Mouse (Mus musculus): ENCODE measurements around the gene Rab2b.
A peak's percentile ranks its signal among the peaks of the same experiment; 100 is the strongest.
"Not testable (repeated sequence)": the region's sequence is repeated elsewhere in the genome, so short reads cannot be mapped to it uniquely, and the experiment has no call there.

Rab2b gene

DNA sequence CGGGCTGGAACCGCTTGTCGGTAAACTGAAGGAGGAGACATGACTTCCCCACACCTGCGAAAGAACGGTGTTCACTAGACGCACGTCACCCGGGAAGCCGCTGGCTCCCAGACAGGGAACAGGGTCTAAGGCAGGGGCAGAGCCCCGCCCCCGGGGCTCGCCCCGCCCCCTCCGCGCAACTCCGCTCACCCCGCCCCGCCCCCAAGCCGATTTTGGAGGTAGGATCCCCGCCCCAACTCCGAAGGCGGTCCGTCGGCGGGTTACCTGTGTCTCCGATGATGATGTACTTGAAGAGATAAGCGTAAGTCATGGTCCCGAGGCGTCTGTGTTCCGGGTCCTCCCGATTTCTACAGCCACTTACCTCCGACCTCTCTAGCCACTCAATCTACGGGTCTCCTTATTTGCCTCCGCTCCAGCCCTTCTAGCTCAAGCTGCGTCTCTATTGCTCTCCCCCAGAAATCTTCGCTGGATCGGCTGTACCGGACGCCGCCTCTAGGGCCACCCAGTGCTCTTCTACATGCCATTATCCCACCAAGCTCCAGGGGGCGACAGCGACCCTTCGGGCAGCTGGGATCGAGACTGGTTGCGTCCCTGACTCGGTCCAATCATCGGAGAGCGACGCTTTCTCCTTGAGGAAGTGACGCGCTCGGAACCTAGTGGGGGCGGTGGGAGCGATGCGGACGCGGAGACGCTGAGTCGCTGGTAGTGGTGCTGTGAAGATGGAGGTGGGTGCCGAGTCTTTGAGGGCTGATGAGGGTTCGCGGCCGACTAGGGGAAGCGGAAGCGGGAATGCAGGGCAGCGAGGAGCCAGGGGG is at the start of gene Rab2b, which contains the start of gene Tox4:
Gene Rab2b (minus strand): TSS at position 614 of the 815 bp plus-strand sequence.
Gene Tox4 (plus strand): TSS at position 215 of the 815 bp plus-strand sequence.
- DNase-seq (ENCODE audit: low read depth, low spot score) = peak; percentile 98

- no peak for DNase-seq (ENCODE audit: low read depth, low spot score)
Measured at GRCm38 (mm10) chr14:52327910-52328812, 48.8 kb upstream of the Rab2b start, which contains the start of gene Sall2. Gene Sall2 (minus strand): TSS chr14:52328762.

DNA sequence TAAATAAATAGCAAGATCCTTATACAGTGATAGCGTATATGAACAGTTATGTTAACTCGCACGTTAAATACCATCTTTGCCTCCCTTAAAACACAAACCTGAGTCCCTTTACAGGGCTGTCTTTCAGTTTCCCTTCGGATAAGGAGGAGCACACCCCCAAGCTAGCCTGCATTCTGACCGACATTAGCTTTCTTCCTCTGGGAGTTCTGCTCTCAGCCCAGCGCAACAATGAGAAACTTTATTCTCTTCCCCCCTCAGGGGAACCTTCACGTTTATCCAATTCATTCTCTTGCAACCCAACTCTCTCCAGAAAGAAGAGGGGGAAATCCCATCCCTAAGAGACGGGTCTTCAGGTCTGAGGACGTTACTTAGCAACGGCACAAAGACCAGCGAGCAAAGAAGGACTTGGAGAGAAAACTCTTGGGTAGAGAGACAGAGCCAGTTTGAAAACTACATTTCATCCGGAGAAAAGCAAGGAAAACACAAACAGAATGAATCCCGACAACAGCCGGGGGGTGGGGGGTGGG is 48.1 kb upstream of the Rab2b start:
- no peak for DNase-seq (ENCODE audit: low read depth, low spot score)

DNA sequence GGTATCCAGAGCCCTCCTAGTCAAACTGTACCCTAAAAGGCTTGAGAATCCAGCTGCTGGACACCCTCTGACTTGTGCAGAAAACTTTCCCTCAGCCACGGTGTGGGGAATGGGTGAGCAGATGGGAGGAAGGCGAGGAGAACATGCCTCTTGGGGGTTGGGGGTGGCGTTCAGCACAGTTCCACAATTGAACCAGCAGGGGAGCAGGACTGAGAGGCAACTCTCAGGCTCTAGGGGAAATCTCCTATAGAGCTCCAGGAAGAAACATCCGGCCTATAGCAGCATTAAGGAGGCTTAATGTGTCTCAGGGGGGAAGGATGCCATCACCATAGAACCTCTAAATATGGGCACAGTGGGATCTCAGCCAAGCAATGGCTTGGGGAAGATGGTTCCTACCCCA is 46.5 kb upstream of the Rab2b start:
- DNase-seq (ENCODE audit: low read depth, low spot score) = no peak

DNA sequence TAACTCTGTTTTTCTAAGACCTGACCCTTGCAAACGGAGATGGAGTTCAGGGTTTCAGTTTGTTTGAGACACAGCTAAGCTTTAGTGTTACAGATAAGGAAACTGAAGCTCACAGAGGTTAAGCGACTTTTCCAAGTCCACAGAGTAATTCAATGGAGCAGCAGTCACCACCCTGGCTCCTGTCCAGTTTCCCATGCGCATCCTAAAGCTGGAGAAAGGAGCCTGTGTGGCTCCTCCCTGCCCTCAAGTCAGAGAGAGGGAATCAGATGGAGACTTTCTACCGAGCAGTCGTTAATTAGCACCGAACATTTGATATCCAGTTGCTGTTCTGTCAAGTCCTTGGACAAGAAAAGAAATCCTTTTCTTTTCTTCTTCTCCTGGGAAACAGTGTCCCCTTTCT is 40.0 kb upstream of the Rab2b start:
- DNase-seq (ENCODE audit: low read depth, low spot score) = no peak

DNA sequence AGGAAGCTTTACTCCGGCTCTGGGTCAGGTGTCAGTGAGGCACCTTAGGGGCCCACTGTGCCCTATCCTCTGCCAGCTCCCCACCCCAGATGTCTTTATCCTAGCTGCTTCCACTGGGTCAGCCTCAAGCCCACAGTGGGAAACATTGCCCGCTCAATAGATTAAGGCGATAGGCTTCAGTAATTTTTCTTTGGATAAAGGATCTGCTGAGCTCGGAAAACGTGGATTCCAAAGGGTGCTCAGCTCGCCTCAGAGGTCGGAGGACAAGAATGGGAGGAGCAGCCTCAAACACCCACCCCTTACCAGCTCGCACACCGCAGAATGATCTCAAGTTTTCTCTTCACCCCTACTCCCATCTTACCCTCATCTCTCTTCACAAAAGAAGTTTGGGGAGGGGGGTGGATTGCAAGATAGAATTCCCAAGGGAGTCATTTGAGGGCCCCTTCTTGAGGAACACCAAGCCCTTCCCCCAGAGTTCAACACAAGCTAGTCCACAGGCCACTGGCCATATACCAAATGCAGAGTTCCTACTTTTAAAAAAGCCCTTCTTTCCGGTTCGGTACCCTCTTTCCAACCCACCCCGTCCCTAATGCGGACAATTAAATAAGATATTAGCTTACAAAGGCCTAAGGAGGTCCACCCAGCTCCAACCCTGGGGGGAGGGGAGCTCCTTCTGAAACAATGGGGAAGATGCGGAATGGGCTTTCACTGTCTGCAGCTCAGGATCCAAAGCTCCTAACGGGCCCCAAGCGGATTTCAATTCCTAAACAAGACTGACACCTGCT is 37.3 kb upstream of the Rab2b start:
- DNase-seq (ENCODE audit: low read depth, low spot score) = peak; percentile 30

DNA sequence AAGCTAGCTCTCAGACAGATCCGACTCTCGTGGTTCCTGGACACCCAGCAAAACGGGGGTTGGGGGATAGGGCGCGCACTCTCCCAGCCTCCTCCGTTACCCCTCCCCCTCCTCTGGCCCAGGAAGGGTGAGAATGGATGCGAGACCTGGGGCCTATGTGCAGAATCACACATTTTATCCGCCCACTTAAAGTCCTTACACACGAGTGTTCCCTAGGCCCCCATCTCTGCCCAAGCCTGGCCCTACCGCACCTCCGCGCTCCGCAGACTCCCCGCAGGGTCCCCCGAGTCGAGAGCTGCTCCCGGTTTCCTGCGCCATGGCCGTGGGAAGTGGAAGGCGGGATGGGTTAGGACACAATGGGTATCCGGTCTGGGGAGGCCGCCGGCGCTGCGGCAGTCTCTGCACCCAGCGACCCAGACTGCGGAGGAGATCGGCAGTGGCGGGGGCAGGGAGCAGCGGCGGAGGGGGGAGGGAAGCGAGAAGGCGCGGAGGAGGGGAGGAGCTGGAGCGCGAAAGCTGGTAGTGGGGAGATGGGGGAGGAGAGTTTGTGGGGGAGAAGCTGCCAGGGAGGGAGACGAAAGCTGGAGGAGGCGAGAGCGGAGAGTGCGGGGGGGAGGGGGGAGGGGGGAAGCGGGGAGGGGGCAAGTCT is 36.6 kb upstream of the Rab2b start:
- DNase-seq (ENCODE audit: low read depth, low spot score) = peak; percentile 82

- no peak for DNase-seq (ENCODE audit: low read depth, low spot score)
Measured at GRCm38 (mm10) chr14:52315283-52315780, 36.0 kb upstream of the Rab2b start.

DNA sequence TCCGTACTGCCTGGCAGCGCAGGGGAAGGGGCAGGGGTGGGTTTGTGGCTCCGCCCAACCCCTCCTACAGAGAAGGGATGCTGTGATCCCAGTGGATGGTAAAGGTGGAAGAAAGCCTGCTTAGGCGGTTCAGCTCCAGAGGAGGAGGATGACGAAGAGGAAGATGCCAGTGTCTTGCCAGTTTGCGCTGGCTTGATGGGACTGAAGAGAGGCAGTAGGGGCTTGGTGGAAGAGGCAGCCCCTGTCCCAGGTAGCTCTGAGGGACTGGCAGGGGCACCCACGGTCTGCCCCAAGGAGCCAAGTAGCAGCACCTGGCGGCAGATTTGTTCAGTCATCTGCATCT is 35.4 kb upstream of the Rab2b start:
- DNase-seq (ENCODE audit: low read depth, low spot score) = no peak

- DNase-seq (ENCODE audit: low read depth, low spot score) = no peak
Measured at GRCm38 (mm10) chr14:52313931-52314807, 34.8 kb upstream of the Rab2b start.

- peak; percentile 43 for DNase-seq (ENCODE audit: low read depth, low spot score)
Measured at GRCm38 (mm10) chr14:52310906-52311305, 31.6 kb upstream of the Rab2b start.

DNA sequence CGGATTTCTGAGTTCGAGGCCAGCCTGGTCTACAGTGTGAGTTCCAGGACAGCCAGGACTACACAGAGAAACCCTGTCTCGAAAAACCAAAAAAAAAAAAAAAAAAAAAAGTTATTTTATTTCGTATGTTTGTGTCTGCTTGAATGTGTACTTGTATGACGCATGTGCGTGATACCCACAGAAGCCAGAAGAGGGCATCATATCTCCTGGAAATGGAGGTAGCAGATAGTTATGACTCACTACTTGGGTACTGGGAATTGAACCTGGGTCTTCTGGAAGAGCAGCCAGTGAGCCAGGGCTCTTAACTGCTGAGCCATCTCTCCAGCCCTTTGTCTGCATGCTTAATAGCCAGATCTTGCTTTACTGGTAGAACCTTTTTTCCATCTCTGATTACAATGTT is 31.0 kb upstream of the Rab2b start:
- not testable (repeated sequence) for DNase-seq (ENCODE audit: low read depth, low spot score)

DNA sequence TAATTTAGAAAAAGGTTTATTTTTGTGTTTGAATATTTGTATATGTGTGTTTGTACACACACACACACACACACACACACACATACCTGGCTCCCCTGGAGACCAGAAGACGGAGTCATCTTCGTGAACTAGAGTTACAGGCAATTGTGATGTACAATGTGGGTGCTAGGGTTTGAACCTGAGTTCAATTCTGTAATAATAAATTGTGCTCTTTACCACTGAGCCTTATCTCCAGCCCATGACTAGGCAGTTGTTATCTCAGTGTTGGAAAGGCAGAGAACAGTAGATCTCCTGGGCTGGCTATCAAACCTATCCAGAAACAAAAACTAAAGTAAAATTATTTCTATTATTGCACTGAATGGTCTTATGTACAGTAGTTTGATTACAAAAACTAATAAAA is 26.8 kb upstream of the Rab2b start:
- DNase-seq (ENCODE audit: low read depth, low spot score) = no peak

DNA sequence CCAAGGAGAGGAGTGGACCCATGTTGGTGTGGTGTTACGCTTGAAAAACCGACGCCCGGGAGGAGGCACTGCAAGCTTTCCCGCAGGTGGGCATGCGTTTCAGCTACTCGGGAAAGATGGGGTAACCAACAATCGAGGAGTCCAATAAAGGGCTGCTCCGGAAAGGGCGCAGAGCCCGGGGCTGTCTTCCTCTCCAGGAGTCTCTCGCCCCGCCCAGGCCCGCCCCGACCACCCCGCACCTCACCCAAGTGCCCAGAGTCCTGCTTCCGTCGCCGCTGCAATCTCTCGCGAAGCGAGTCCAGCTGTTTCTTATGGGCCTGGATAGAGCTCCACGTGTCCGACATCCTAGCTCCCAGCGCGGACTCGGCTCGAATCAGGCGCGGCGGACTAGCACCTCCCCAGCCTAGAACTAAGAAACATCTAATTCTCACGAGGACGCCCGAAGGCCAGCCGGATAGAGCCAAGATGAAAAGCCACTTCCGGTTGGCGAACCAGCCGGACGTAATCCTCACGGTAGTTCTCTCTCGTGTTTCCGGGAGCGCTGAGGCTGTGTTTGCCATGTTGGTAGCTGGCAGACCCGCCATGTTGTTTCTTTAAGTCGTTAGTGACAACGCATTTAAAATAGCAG is 25.4 kb upstream of the Rab2b start, which contains the start of gene Mettl3:
Gene Mettl3 (minus strand): TSS at position 485 of the 628 bp plus-strand sequence.
- peak; percentile 89 for DNase-seq (ENCODE audit: low read depth, low spot score)

GRCm38 (mm10) chr14:52303517-52303916 is 24.2 kb upstream of the Rab2b start:
- DNase-seq (ENCODE audit: low read depth, low spot score) = not testable (repeated sequence)

- no peak for DNase-seq (ENCODE audit: low read depth, low spot score)
Measured at GRCm38 (mm10) chr14:52295558-52296264, 16.4 kb upstream of the Rab2b start.

DNA sequence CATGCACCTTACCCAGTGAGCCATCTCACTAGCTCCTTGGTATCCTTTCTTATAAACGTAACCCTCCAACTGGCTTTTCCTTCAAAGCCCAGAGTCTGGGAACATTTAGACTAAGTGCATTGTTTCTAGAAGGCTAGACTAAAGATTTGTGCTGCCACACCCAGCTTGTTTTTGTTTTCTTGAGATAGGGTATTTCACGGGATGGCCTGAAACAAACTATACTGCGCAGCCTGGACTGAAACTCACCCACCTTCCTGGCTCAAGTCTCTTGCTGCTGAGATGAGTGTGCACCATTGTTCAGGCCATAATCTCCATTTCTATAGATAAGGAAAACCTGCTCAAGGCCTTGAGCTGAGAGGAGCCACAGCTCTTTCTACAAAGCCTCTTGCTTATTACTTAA is 4.8 kb upstream of the Rab2b start:
- DNase-seq (ENCODE audit: low read depth, low spot score) = no peak

- DNase-seq (ENCODE audit: low read depth, low spot score) = no peak
Measured at GRCm38 (mm10) chr14:52283629-52284028, 4.3 kb upstream of the Rab2b start.

DNA sequence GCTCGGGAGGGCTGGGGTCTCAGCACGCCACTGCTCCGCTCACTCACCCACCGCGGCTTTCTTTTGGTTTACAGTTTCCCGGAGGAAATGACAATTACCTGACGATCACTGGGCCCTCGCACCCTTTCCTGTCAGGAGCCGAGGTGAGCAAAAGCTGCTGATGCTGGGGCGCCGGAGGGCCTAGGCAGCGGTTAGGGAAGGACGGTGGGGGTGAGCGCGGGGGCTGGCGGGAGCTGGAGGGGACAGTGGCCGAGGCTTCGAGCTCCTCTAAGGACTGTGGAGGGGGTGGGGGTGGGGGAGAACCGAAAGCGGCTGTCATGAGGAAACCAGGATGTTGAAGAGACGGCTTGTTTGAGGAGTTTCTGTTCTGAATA is 389 bp upstream of the Rab2b start:
- DNase-seq (ENCODE audit: low read depth, low spot score) = no peak

Measured in brain, embryonic 18.5 days (tissue).